Mouse (Mus musculus): ENCODE data around the gene Smarcb1.
A peak's percentile ranks its signal among the peaks of the same experiment; 100 is the strongest.

Smarcb1 gene

DNA sequence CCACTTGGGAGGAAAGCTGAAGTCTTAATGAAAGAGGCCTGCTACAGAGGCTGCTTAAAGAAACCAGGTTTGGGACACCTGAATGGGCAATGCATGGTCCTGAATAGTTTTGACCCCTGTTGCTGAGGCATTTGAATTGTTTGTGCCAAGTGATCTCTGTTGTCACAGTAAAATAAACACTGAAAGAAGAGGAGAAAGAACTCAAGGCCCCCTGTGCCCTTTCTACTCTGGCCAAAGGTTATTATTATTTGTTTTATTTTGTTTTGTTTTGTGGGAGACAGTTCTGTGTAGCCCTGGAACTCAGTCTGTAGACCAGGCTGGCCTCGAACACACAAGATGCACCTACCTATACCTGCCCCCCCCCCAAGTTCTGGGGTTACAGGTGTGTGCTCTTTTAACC, 13.6 kb upstream of the Smarcb1 start:
- no peak for DNase-seq (ENCODE audit: low spot score in 2 of 2)

DNA sequence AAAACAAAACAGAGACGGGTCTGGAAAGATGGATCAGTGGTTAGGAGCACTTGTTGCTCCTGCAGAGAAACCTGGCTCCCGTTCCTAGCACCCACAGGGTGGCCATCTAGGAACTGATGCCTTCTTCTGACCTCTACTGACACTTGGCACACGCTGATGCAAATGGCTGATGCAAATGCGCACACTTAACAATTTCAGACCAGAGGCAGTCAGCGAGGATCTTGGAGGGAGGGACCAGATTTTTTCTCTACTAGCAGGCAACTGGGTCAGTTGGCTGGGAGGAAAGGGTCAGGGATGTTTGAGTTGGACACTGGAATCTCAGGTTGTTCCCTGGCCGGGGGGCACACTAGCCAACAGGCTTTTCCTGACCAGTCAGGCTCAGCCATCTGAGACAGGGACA, 11.5 kb upstream of the Smarcb1 start, which contains the start of gene Chchd10:
Chchd10 (plus strand) TSS at position 240 of the 400 bp plus-strand sequence.
- no peak for DNase-seq (ENCODE audit: low spot score in 2 of 2)

DNA sequence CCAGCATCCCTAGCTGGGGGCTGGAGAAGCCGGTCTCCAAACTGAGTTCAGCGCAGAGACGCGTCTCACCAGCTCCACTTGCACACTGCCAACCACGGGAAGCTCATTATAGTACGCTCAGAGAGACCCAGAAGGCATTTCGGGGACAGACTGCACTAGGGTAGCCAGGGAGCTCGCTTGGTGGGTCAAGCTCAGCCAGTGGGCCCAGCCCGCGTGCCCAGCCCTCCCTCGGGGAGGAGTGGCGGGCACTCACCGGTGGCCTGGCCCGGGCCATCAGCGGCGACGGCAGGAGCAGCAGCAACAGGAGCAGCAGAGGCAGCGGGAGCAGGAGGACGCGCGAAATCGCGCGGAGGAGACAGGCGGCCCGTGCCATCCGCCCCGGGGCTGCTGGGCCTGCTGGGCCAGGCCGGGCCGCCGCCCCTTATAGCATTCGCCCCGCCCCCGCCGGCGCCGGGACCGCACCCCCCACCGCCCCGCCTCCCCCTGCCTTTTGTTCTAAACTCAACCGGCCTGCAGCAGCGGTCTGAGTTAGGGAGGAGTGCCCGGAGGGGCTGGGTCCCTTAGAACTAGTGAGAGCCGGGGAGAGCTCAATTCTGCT, 10.8 kb upstream of the Smarcb1 start:
- peak; percentile 31 to 58 for DNase-seq (ENCODE audit: low spot score in 2 of 2)

DNA sequence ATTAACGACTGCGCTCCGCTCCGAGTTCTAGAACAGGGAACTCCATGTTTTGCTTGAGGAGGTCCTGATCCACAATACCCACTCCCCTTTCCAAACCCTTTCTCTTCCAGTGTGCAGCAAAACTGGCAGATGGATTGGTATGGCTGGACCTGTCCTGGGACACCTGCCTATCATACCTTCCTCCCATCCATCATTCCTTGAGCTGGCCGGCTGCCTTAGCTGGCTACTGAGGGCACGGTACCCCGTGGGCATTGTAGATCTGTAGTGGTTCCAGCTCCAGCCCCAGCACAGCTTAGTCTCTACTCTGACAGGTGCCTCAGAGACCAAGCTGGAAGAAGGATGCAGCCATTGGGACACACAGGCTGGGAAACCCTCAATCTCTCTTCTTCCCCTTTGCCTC, 9.9 kb upstream of the Smarcb1 start:
- no peak for DNase-seq (ENCODE audit: low spot score in 2 of 2)

DNA sequence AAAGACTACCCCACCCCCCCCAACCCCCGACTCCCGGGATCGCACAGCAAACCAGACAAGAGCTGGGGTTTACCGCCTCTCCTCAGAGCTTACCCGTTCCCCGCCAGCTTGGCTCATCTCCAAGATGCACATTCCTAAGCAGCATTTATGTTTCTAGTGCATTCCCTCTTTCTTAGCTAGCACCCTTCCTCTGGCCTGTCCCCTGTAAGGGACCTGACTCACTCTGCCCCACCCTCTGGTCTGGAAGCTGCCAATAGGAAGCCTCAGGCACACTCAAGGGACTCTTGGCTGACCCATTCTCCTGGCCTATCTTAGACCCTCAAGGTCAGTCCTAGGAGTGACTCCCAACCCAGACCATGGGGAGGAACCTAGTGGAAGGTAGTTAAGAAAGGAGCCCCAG, 8.9 kb upstream of the Smarcb1 start:
- no peak for DNase-seq (ENCODE audit: low spot score in 2 of 2)

DNA sequence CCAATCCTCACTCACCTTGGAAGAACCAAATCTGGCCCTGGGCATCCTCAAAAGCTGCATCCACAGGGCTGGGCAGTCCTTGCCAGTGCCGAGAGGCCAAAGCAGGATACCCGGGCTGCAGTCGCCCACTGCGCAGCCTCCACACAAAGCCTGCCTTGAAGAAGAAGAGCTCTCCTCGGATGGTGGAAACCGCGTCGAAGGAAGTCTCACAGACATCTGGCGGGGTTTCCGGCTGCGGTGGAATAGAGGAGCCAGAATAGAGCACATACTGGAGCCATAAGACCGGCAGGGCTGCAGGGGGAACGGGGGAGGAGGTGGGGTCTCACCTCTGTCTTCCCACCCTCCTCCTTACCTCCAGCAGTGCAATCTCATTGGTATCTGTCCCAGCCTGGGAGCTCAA, 5.0 kb upstream of the Smarcb1 start:
- no peak for DNase-seq (ENCODE audit: low spot score in 2 of 2)

DNA sequence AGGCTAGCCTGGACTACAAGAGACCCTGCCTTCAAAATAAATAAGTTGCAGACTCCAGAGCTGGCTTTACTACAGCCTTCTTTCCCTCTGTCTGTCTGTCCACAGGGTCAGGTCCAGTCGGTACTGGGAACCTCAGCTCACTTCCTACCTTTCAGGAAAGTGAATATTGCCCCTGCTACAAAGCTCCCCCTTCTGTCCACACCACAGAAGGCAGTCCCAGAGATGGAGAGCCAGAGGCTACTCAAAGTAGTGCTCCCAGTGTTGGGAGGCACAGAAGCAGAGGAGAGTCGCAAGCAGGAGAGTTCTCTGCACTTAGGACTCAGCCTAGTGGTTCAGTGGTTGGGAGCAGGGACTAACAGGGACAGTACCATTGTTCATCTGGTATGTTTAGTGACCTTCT, 2.9 kb upstream of the Smarcb1 start:
- no peak for DNase-seq (ENCODE audit: low spot score in 2 of 2)

DNA sequence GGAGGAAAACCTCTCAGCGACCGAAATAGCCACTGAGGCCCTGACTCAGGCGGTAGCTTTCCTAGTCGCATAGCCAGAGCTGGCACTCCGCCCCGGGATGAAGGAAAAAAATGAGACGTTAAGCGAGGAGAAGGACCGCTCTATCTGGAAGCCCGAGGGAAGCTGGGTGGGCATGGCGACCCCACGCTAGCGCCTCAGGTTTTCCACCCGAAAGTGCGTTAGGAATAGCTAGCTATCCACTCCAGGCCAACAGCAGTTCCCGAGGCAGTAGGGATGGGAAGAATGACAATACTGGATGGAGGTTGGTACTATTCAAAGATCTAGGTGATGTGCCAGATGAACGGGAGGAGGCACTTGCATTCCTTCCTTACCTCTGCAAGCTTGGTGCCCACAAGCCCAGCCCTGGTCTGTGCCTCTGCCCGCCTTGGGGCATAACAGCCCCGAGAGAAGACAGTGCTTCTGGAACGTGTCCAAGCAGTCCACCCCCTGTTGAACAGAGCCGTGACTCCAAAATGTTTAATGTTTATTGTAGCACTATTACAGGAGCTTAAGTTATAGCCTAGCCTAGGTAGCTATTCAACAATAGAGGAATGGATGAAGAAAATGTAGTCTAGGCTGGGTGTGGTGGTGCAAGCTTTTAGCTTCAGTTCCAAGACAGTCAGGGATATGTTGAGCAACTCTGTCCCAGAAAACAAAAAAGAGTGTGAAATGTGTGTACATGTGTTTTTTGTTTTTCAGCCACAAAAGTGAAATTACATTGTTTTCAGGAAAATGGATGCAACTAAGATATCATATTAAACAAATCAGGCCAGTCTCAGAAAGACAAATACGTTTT, 526 bp upstream of the Smarcb1 start:
- DNase-seq (ENCODE audit: low spot score in 2 of 2), result no peak

DNA sequence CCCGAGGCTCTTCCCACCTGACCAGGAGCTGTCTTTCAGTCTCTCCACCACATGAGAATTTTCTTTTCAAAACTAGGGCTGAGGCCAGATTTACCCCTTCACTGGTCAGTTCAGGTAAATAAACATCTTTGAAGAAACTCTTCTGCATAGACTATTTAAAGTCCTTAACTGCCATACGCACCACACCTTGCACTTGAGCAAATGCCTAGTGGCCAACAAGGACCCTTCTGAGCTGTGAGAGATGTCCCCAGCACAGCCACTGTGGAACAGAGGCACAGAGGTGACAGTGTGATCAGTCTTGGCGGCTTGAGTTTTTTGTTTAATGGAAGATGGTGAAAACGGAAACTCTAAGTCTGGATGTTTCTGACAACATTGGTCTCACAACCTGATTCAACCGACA, 2.4 kb downstream of the Smarcb1 start:
- DNase-seq (ENCODE audit: low spot score in 2 of 2), result no peak

DNA sequence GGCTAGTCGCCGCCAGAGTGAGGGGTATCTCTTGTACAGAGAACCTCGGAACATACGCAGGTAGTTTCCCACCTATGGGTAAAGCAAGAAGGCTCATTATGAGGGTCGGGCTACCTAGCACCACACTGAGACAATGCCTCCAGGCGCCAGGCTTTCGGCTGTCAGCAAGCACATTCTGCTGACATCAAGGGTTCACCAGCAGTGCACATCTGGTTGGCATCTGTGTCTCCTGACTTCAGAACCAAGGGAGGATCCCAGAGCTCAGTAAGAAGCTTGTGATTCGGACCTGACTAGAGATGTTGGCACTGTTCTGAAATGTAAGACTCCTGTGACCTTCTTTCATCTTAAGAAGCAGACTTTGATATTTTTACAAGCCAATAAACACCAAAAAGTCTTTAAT, 4.6 kb downstream of the Smarcb1 start:
- DNase-seq (ENCODE audit: low spot score in 2 of 2), result no peak

DNA sequence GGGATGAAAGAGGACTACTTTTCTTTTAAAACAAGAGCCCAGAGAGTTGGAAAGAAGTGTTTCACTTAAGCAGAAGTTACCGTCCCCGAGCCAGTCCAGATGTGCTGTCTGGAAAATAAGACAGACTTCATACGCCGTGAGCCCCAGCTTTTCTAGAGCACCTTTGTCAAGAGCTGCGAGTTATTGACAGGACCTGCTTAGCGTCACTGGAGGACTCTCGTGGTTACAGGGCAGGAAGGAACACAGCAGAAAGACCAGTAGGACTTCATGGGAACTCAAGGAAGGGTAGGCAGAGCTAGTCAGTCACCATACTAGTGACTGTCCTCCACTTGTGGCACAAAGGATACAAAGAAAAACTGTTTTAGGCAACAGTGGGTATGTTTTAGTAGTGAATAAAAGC, 5.9 kb downstream of the Smarcb1 start:
- DNase-seq (ENCODE audit: low spot score in 2 of 2), result no peak

DNA sequence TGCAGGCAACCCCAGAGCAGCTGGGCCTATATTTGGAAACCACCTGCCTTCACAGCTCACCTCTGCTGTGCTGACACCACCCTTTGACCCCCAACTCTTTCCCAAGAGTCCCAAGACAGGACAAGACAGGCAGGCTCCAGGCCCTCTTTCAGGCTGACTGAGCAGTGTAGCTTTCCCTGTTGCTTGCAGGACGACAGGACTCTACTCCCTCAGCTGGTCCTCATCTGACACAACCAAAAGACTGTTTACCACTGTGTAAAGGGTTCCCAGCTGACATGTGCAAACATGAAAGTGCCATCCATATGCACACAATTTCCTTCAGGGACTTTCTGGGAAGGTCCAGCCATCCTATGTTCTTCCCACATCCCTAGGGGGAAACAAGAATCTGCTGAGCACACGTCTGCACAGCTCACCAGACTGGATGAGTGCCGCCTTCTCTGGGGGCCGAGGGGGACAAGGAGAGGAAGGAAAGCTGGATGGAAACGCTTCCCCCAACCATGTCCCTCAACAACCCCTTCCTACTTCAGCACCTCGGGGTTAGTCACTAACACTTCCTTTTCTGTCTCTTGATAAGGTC, 8.3 kb downstream of the Smarcb1 start:
- no peak for DNase-seq (ENCODE audit: low spot score in 2 of 2)

DNA sequence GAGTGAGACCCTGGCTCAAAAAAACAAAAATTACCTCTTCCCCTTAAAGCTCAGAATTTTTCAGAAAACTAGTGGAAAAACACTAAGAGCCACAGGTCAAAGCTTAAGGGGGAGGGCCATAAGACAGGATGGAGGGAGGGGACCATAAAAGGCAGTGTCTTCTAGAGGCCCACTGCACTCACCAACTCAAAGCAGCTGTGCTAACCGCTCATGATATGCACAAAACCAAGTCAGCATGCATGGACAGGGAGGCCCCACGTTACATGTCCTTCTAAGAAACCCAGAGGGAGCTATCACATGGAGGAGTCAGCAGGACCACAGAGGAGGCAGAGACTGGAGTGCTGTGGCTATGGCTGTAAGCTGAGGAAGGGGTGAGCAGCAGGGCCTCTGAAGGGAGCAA, 10.7 kb downstream of the Smarcb1 start:
- DNase-seq (ENCODE audit: low spot score in 2 of 2), result no peak

DNA sequence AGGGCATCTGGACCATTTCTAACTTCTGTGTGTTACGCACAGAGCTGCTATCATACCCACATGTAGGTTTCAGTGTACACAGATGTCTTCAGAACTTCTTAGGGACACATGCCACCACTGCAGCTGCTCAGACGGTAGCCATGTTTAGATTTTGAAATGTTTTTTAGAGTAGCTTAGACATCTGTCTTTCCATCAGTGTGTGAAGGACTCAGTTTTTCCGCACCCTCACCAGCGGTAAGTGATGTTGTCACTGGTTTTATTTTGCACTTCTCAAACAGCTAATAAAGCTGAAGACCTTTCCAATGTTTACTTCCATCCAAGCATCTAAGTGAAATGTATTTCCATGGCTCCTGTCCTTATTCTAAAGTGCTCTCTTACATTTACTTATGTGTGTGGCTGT, 14.5 kb downstream of the Smarcb1 start:
- no peak for DNase-seq (ENCODE audit: low spot score in 2 of 2)

DNA sequence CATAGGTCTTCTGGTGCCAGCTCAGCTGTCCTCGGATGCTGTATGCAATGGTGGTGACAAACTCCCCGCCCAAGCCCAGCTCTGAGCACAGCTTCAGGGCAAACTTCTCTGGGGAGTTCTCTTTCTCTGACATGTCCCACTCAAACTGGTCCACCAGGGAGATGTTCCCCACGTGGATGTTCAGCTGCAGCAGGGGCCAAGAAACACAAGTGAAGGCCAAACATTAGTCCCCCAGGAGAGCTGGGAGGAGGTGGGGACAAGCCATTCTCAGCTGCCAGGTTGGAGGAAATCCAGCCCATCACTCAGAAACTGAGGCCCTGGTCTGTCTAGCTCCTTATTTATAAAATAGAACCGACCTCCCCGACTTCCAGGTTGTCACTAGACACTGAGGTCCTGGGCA, 17.0 kb downstream of the Smarcb1 start:
- no peak for DNase-seq (ENCODE audit: low spot score in 2 of 2)

DNA sequence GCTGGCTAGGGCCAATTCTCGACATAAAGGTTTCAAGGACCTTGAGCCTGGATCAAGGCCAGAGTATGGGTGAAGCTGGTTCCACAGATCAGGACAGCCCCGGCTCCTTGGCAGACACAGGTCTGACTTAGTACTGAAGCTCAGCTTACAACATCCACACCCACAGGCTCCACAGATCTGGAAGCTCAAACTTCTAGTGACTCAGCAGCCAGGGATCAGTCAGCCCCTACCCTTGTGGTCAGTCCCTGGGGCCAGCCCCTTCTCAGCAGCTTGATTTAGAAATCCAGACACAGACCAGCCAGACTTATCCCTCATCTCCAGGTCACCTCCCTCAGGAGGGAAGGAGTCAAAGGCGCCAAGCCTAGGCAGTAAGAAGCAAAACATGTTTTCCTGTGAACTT, 22.6 kb downstream of the Smarcb1 start:
- no peak for DNase-seq (ENCODE audit: low spot score in 2 of 2)

DNA sequence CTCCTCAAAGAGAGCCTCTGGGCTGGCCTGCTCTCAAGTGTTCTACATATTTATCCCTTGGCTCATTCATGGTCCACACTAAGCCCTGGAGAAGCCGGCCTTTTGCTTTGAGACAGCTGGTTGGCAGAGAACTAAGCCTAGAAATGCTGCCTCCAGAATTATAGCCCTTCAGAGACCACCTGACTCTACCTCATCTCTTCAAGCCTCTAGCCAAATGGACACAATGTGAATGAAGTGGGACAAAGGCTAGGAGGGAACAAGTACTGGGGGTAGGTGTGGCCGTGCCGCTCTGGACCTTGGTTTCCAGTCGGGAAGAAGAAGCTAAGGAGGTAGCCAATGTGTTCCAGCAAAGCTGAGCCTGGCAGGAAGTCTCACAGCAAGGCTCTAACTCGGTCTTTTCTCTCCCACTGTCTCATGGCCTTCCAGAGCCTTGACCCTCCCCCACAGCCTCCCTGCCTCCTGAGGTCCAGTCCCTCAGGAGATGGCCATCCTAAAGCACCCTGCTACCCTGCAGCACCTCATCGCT, 23.3 kb downstream of the Smarcb1 start:
- no peak for DNase-seq (ENCODE audit: low spot score in 2 of 2)

DNA sequence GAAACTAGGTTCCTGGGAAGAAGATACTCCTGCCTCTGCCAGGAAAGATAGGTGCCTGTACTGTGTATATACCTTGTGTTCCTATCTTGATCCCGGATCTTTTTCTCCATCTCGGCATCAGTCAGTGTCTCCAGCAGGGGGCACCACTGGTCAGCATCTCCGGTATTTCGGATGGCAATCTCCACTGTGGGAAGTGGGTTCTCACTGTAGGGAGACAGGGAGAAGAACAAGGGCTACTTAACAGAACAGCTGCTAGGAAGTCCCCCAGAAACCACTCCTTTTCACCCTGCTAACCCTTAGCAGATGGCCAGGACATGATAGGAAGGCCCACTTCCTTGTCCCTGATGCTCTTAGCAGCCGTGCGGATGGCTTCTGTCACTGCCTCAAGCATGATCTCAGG, 24.0 kb downstream of the Smarcb1 start:
- DNase-seq (ENCODE audit: low spot score in 2 of 2), result peak; percentile 13 to 37

DNA sequence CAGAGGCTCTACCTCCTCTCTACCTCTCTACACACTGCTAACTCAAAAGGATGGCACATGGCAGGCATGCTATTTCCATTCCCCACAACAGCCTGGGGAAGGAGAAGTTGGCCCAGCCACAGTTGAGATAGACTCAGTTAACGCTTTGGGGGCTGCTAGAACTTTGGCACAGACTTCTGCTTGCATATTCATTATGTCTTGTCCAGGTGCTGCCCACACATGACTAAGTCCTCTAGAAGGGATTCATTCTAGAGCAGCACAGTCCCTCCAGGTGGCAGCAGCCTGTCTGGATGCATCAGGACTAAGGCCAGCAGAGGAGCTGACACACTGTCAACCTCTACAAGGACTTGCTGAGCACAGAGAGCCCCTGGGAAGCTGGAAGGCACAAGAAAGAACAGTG, 25.2 kb downstream of the Smarcb1 start:
- no peak for DNase-seq (ENCODE audit: low spot score in 2 of 2)

DNA sequence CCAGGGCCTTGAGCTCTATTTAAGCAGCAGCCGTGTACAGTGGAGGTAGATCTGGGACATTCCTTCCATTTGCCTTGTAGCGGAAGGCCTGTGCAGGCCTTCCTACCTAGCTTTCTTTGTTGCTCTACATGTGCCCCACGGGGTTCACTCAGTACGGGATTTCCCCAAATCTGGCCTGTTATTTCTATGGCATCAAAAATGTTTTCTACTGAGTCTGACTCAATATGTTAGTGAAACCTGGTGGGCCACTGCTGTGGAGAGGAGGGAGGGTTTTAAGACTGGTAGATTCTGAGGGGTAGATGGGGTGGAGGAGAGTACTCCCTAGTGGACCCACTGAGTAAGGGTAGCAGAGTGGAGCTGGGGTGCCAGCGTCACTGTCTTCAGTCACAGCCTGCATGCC, 25.7 kb downstream of the Smarcb1 start:
- DNase-seq (ENCODE audit: low spot score in 2 of 2), result no peak

DNA sequence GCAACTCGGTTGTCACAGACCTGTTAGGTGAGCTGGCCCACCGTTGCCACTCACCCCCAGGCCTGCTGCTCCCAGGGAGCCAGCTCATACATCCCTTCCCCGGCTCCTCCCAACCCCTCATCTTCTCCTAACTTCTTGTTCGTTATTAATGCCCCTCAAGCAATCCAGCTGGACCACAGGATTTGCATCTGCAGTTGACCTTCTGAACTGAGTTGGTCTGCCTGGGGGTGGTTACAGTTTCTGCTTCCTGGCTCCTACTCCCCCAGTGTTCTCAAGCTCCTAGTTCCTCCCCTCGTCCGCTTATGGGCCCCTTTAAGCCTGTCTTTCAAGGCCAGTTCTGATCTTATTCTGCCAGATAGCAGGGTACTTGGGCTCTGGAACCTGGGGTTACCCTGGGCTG, 26.8 kb downstream of the Smarcb1 start:
- DNase-seq (ENCODE audit: low spot score in 2 of 2), result peak; percentile 25 to 34

DNA sequence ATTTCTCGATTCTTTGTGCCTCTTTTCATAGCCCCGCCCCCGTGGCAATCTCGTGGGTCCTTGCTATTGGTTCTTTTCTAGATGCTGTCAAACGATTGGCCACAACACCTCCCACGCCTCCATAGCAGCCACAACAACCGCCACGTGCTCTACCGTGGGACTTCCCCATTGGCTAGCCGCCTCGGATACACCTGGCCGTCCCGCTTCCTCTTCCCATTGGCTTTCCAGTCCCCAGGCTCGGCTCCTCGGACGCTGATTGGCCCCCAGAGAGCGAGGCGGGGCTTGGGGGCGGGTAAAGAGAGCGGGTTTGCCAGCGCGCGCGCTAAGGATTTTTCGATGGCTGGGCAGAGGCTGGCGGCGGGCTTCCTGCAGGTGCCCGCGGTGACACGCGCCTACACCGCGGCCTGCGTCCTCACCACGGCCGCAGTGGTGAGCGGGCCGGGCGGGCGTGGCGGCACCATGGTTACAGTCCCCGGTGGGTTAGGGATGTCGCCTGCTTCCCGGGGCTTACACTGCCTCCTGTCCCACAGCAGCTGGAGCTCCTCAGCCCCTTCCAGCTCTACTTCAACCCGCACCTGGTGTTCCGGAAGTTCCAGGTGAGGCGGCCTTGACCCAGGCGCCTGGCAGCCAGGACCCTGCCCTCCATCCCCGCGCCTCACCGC, 28.2 kb downstream of the Smarcb1 start, which contains the start of gene Derl3:
Derl3 (plus strand) TSS at position 325 of the 662 bp plus-strand sequence.
- peak; percentile 97 for DNase-seq (ENCODE audit: low spot score in 2 of 2)
